Mouse (Mus musculus) stomach, postnatal 0 days (tissue): ENCODE measurements at regions not wholly inside any gene's neighbourhood (a gene's known extent, or its start where the extent isn't known, plus 50 kb on each side); places are given as distances from the start of the nearest gene placed in this dataset.

ENCODE experiments used
- CTCF ChIP-seq: IDR thresholded peaks from 2 replicates; pipeline ENCODE4 v1.5.1; 2016; ENCODE audit warnings: antibody characterized with exemption, low read depth, mild to moderate bottlenecking, moderate library complexity
- EP300 ChIP-seq: optimal IDR thresholded peaks from 2 replicates; pipeline ENCODE3; 2016; ENCODE audit warnings: antibody characterized with exemption

DNA sequence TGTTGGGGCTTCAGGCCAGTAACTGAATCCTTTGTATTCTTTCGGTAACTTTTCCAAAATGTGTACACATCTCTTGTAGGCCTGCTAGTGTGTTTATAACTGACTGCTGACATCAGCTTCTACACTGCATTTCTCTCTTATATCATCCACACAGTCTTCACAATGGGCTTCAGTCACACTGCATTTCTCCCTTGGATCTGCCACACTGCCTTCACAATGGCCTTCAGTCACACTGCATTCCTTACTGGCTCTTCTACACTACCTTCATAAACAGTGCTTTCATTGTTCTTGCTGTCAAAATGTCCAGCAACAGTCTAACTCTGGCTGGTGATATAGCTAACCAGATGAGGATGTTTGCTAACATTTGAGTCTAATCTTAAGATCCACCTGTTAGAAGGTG is 308.5 kb downstream of the Lrriq3 start:
- TF ChIP-seq CTCF (no peak), EP300 (no peak)
